Mouse (Mus musculus) E14TG2a.4 (cell line): ENCODE data around the gene Tiparp.

Experiments
- CTCF ChIP-seq: conservative IDR thresholded peaks from 2 replicates; pipeline ENCODE4 v1.5.1; 2014; ENCODE audit warnings: low read length
- POU5F1 ChIP-seq: IDR thresholded peaks from 2 replicates; pipeline ENCODE4 v1.6.1; 2014; ENCODE audit warnings: low read length, borderline replicate concordance

- no peak for TF ChIP-seq CTCF
- no peak for TF ChIP-seq POU5F1
These were observed 4.8 kb upstream of the Tiparp start for GRCm38 (mm10) chr3:65523397-65523796.
